Mouse (Mus musculus) monocyte, adult 5-6 weeks (primary cell): ENCODE results near the gene Sh3gl1. TPM values are rescaled to one million over a fixed set of nuclear protein-coding genes. Genes with fewer than 3 reads are reported as not detected.

Experiments used
- ATAC-seq: fragments of 153-309, 156-312 bp; replicated peaks from 2 replicates; pipeline ENCODE4 v1.8.0; 2017; ENCODE audit warnings: mild to moderate bottlenecking; ENCODE audit not compliant: low TSS enrichment, insufficient number of reproducible peaks, severe bottlenecking, poor library complexity, low FRiP score
- total RNA-seq: library from RNA; stranded (forward); fragments of 200-1000, 200-491, 200-594 nt; gene quantifications from 3 replicates; pipeline ENCODE4 v1.2.3, GENCODE M21; 2017

Sh3gl1 gene
- total RNA-seq, 1 experiment from 2014 or later: 22.4 TPM

DNA sequence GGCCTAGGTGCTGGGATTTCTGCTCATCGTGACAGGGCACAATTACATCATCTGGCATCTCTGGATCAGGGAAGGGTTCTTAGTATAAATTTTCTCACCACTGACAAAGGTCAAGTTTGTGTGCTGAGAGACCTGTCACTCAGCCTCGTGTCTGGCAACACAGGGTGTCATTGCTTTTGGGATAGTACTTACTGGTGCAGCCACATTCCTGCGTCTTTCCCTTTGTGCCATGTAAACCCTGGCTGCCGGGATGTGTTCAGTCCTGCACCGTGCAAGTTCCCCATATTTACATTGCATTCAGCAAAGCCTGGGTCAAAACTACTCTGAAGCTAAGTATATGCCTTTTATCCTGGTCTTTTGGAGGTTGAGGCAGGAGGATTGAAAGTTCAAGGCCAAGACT, 14.9 kb upstream of the Sh3gl1 start:
- ATAC-seq: no peak

DNA sequence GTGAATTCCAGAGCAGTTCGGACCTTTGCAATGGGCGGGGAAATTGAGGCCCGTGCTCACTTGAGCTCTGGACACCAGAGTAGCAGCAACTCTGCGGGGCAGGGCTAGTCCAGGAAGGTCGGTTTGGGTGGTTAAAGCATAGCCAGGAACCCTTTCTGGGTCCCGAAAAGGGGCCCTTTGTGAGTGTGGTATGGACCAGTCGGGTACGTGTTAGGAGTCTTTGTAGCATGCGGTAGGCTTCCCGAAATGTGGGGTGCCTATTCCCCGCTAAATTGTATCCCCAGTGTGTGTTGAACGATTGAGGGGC, 4.4 kb upstream of the Sh3gl1 start:
- ATAC-seq: no peak

DNA sequence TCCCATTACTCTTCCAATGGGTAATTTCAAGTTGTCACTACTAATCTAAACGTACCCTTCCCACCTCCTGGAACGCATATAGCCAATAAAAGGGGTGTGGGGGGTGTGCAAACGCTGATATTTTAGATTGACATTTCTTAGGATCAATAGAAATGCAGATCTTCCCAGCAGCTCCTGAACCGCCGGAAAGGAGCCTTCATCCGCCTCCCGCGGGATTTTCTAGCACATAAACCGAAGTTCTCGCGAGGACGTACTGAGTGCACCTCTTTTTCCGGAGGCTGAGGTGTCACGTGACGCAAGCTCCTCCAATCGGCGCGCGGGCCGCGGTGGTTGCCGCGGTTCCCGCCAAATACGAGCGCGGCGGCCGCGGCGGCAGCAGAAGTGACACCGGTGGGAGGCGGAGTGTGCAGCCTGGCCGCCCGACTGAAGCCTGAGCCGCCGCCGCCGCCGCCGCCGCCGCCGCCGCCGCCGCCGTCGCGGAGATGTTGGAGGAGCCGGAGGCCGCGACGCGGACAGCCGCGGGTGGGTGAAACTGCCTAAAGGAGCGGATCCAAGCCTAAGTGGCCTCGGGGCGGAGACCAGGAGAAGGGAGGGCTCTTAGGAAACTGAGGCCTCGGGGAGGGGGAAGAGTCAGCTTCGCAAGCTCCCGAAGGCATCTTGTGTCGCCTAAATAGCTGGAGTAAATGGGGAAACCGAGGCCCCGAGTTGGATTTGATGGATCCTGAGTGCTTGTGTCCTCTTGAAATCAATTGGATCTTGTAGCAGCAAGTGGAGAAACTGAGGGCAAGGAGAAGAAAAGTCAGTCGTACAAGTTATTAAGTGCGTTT, 3.8 kb upstream of the Sh3gl1 start, which contains the start of gene Chaf1a:
TSS of gene Chaf1a (plus strand) at position 410 of the 827 bp plus-strand sequence.
- ATAC-seq: peak; percentile 68

DNA sequence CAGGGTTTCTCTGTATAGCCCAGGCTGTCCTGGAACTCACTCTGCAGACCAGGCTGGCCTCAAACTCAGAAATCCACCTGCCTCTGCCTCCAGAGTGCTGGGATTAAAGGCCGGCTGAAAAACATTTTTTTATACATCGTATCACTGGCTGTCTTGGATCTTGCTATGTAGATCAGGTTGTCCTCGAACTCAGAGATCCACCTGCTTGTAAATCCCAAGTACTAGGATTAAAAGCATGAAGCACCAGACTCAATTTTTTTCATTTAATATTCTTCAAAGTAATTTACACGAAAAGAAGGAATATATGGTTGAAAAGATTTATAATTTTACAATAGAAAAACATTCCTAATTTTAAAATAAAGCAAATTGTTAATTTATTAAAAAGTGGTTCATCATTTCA, 2.9 kb upstream of the Sh3gl1 start:
- no peak for ATAC-seq

DNA sequence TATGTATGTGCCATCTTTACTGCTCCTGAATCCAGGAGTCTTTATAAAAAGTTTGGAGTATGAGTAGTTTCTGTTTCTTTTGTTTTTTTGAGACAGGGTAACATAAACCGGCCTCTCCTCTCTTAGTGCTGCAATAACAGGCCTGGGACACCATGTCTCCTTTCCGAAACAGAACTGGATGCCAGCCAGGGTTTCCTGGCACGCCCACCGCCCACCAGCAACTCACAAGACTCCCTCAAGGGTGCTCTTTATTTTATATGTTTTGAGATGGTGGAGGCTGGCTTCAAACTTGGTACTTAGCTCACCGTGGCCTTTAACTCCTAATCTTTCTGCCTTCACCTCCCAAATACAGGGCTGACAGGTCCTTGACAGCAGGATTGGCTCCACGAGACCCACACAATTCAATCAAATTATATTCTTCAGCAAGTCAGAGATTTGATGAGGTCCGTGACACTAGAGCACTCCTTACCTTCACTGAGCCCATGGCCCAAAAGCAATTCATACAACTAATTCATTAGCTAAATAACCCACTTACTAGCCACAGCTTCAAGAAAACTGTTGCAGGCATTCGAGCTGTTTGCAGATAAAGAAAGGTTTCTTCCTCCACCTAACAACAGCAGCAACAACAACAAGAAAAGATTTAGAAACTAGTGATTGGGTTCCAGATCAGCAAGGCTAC, 2.3 kb upstream of the Sh3gl1 start:
- no peak for ATAC-seq

DNA sequence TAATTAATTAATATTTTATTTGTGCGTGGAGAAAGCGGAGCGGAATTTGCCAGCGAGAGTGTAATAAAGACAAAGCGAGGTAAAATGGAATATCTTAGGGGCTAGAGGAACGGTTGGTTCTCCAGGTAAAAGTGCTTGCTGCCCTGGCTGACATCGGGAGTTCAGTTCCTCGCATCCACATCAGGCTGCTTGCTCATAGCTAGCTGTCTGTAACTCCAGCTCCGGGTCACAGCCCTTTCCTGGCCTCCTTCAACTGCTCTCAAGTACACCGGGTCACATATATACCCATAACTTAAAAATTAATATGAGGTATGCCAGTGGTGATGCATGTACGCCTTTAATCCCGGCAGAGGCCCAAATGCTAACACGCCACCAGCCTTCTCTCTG, 459 bp upstream of the Sh3gl1 start:
- no peak for ATAC-seq

DNA sequence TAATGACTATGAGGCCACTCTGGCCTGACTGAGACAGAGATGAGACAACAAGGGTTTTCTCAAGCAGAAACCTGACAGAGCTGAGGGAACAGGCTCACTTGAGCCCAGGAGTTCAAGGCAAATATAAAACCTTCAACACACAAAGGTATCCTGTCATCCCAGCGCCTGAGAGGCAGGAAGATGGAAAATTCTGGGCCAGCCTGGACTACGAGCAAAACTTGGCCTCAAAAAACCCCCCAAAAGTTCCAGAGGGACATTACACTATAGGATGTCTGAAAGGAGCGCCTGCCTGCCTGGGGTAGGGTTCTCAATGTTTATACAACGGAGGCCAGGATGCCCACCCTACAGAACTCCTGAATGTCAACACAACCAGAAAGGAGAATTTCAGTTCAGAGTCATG, 1.2 kb downstream of the Sh3gl1 start:
- ATAC-seq: no peak

DNA sequence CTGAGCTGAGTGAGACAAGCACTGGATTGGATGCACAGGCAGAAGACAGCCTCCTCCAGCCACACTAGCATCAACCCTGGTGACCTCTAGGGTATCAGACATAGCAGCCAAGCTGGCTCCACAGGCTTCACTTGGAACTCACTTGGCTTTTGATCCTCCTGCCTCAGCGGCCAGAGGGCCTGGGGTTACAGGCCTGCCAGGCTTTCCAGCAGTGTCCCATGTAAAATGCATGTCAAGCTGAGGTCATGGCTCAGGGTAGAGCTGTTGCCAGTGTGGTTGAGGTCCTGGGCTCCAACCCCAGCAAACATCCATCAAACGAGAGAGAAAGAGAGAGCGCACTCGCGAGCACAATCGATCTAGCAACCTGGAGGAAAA, 1.7 kb downstream of the Sh3gl1 start:
- no peak for ATAC-seq

DNA sequence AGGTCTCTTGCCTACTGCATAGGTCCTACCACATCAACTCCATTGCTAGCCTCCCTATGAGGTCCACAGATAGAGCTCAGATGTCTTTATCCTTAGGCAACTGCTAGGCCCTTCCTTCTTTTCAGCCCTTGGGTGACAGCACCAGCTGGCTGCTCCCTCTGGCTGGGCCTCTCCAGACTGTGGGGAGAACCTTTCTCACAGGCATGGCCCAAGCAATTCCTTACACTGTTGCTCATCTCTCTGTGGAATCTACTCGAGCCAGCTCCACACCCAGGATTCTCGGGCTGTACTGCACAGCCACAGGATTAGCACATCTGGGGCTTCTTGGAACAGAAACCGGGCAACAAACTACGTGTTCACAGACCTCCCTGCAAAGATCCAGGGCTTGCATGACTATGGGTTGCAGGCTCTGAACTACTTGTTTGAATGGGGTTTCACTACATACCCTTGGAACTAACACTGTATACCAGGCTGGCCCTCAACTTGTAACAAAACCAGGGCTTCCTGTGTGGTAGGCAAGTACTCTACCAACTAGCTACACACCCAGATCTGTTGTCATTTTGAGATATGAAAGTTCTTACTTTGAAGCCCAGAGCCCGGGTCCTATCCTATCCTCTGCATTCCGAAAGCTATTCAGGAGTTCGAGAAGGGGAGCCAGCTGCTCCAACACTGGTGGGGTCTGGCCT, 2.3 kb downstream of the Sh3gl1 start:
- no peak for ATAC-seq

DNA sequence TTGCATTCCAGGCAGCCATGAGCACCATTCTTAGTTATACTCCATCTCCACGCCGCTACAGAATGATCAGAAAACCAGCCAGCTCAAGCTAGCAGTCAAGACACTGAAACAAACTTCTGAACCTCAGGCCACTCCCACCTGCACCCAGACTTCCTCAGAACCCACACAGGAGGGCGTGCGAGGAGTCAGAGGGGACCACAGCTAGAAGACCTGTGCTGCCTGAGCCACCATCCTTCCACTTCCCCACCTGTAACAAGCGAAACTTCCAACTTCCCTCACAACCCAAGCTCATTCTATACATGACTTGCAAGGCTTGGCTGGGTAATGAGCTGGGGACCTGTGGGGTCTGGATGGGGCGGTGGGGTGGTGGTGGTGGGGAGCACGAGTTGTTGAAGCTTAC, 3.6 kb downstream of the Sh3gl1 start:
- ATAC-seq: no peak; the same call in 1 of the 2 replicates

DNA sequence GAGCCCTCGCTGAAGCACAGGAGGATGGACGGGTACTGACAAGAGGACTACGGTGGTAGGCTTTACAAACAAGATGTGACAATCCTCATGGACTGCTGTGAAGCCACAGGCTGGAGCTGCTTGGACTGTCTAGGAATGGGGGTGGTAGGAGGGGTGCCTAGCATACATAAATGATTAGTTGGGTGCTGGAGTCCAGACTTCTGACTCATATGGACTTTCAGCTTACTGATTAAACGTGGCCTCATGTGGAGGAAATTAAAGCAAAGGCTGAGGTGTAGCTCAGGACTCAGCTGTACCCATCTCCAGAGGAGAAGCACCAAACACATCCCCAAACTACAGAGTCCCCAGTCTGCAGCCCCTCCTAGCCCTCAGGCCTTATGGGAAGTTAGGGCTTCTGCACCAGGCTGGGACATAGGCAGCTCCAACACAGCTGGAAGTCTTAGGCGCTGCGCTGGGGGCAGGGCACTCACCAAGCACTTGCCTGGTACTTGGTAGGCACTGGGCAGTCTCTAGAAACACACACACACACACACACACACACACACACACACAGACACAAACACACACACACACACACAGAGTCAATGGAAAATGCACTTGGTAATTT, 4.2 kb downstream of the Sh3gl1 start:
- ATAC-seq: no peak

DNA sequence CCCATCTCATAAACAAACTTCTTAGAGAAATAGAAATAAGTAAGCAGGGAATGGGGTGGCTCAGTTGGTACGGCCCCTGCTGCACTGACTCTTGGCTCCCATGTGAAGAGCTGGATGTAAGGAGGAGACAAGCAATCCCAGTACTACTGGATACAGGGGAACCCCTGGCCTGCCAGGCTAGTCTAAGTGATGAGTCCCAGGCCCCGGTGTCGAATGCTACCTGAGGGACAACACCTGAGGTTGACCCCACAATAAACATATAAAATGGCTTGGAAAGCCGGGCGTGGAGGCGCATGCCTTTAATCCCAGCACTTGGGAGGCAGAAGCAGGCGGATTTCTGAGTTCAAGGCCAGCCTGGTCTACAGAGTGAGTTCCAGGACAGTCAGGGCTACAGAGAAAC, 5.0 kb downstream of the Sh3gl1 start:
- ATAC-seq: no peak

DNA sequence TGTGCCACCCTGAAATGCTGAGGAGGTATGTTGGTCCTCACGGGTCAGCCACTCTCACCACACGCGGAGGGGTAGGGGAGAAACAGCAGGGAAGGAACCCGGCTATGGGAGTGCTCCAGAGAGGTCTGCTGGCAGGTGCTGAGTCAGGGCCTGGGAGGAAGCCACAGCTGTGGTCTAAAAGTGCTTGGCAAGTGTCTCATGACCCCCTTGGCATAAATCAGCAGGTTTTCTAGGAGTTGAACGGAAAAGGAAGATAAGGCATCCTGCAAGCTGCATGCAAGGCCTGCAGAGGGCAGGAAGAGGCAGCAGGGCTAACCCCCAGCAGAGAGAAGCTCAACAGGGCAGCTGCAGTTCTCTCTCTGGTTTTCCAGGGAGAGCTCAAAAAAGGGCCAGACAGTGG, 5.5 kb downstream of the Sh3gl1 start:
- ATAC-seq: no peak

DNA sequence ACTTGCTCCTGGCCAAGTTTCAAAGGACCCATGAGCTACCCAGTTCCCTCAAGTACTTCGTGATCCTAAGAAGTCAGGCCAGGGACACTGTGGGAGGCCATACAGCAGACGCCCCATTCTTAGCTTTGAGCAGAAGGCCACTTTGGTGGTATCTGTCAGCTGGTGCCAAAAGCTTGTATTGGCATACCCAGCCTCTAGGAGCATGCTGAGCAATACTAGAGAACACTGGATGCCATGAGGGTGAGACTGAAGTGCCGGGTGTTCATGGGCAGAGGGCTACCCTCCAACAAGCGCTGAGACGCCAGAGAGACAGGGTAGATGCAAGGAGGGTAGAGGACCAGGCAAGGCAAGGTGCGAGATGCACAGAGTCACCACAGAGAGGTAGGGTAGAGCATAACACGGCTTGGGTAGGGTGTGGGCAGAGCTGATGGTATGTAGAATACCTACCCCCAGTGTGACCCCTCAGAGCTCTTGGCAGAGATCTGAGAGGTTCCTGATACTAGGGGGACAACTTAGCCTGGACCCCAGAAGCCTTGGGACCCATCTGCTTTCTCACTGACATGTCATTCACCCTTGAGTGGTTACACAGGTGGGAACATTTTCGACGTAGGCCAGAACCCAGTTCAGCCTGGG, 6.1 kb downstream of the Sh3gl1 start:
- no peak for ATAC-seq

DNA sequence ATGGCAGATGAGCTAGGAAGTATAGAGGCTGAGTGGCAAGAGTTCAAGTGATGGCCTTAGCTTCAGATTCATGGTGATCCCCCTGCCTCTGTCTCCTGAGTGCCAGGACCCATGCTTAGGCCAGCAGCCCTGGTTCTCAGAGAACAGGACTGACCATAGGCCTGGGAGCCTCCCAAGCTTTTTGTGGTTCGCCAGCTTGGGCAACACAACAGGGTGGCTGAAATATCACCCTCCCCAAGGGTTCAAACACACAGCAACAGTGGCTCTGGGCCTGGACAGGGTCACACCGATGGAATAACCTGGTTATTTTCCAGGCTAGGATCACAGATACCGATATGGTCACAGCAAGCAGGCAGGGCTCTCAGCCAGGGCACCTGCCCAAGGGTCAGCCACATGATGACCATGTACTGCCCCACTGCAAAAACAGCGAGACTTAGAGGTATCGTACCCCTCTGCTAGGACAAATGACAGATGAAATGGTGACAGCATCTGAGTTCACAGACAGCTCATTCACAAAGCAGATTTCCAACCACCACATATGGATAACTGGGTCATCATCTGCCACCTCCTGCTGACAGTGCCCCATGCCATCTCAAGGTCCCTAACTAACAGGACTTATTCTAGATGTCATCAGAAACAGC, 8.5 kb downstream of the Sh3gl1 start:
- ATAC-seq: no peak

DNA sequence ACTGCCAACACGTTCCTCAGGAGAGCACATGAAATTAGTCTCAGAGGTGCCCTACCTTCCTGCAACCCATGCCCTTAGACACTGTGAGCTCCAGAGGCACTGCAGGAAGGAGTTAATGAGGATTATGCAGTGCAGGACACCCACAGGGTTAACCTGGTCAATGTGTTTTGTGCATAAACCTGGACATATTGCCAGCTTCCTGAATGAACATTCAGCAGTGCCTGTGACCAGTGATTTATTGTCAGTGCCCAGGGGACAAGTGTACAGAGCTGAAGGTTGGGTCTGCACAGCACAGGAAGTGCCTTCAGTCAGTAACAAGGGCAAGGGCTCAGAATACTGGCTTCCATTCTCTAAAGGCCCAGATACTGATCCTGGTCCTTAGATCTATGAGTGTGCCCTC, 9.6 kb downstream of the Sh3gl1 start:
- ATAC-seq: no peak

DNA sequence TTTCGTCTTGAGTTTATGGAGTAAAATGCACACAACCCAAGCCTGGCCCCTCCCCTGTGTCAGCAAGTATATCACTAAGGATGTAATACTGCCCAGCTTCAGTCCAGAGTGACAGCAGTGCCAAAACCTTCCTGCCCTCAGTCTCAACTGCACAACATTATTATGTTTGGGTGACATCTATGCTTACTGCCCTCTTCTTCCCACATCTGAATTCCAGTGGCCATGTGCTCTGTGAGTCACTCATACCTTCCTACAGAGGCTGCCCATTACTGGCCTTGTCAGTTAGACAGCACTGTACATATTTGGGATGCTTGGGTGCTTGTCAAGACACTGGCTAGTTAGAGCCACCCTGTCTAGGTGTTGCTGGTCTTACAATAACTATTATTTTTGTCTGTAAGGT, 10.1 kb downstream of the Sh3gl1 start:
- ATAC-seq: no peak

DNA sequence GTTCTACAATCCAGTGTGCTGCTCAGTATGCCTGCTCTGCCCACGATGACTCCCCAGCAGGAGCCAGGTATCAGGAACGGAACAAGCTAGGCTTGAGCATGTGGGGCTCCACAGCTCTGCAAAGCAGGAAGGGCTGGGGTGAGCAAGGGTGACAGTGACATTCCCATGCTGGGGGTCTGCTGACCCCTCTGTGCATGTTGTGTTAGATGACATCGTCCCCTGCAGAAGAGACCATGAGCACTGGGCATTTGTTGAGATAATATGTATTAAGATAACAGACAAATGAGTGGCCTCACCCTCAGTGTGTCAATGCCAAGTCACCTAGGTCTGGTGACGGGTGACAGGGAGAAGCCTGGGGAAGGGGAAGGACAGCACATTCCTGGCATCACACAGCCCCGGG, 11.5 kb downstream of the Sh3gl1 start:
- ATAC-seq: no peak

DNA sequence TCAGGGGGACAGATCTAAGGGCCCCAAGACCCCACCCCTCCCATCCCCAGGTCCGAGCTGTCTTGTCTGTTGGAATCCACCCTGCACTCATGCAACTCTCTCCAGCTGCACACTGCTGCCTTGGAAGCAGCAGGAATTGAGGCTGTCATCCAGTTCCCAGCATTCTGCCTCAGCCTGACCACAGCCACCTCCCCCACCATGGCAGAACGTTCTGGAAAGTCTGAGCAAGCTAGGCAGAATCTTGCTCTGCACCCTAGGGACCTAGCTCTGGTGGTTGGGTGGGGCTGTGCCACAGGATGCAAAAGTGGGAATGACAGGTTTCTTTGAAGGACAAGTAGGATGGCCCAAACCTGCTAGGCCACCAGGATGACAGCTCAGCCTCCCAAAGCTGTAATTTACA, 12.0 kb downstream of the Sh3gl1 start:
- ATAC-seq: no peak
